Mouse (Mus musculus) urinary bladder, postnatal 14 days (tissue): Measurements from ENCODE around the gene Gm572.
A peak's percentile ranks its signal among the peaks of the same experiment; 100 is the strongest.

Experiments used
- DNase-seq: peaks from one replicate; pipeline ENCODE4 v3.0.0; 2021; ENCODE audit warnings: low spot score

Gene Gm572

DNA sequence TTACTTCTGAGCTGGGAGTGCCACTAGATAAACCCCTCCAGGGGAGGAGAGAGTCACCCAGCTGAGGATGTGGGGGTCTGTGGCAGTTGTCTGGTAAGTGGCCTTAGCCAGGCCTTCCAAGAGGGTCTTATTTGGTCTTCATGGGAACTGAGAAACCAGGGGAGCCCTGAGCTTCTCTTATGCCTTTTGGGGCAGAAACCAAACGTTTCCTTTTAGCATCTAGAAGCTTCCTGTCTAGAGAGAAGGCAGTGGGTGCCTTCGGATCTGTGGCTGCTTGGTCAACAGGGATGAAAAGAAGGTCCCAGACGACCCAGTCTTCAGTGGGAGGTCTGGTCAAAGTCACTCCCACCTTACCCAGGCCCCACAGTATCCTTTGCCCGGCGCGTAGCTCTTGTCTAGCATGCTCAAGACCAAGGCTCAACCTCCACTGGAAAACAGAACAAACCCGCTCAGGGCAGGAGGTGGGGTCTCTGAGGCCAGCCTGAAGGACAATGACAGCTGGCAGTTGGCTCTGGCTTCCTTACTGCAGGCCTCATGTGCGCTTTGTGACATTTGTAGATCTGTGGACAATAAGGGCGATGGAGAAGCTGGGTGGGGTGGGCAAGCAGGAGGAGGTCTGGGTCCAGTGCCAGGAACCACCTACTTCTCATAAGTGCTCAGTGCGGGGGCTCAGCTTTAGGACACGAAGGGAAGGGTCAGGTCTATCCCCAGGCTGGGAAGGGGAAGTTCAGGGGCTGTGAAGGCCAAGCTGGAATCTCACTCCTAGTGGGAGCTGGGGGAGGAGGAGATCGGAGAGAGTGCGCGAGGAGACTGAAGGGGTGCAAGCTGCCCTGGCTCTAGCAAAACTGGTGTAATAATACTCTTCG, at the start of gene Gm572:
Gene Gm572 (plus strand): TSS at position 27 of the 866 bp plus-strand sequence.
- no peak for DNase-seq

DNA sequence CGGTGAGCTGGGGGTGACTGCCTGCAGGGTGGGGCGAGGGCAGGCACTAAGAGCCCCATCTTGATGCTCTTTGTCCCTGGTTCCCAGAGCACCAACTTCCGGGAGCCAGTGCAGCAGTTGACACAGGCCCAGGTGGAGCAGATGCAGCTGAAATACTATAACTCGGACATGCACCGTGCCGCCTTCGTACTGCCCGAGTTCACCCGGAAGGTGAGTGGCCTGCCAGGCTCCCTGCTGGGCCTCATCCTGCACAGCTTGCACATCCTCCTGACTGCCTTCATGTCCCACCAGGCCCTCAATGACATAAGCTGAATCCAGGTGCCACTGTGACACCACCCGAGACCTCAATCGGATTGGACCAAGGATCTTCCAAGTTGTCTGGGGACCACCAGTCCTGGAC, 49.1 kb upstream of the Gm572 start:
- no peak for DNase-seq

DNA sequence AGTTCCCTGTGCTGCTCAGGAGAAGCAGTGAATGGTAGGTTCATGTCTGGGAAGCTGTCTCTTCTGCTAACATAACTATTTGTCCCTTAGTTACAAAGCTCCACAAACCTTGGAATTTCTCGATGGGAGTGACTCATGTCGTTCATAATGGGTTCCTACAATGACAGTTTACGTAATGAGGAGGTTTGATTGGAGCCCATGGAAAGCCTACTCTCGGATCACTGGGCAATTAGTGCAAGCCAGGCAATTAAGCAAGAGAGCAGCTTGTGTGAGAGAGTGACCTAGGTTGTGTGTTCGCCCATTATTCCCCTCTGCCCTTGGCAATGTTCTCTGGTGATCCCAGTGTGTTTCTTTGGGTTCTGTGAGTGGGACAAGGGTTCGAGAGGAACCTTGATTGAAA, 47.2 kb upstream of the Gm572 start:
- no peak for DNase-seq

DNA sequence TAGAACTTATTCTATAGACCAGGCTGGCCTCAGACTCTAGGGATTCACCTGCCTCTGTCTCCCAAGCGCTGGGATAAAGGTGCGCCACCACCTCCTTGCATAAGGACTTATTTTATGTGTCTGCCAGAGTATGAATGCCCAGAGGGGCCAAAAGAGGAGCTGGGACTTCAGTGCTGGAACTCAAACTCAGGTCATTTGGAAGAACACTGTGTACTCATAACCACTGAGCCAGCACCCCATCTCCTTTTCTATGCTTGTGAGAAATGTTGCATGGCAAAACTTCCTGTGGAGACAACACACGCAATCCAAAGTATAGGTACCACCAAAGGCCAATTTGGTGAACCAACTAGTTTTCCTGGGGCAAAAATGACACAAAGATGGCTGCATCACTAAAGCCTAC, 46.4 kb upstream of the Gm572 start:
- no peak for DNase-seq

DNA sequence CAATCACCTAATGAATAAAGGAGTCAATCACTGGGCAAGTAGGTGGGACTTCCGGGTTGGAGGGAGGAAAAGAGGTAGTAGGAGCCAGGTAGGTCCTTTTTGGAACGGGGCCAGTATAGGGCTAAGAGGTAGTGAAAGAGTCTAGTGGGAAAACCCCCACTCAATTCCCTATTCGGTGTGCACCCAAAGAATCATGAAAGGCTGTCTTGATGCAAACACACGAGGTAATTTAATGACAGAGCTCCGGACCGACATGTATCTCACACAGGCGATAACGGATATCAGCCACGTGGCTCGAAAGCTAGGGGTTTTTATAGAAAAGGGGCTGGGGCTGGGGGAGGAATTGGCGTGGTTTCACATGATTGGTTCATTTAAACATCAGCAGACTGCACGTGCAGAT, 44.3 kb upstream of the Gm572 start:
- DNase-seq = no peak

DNA sequence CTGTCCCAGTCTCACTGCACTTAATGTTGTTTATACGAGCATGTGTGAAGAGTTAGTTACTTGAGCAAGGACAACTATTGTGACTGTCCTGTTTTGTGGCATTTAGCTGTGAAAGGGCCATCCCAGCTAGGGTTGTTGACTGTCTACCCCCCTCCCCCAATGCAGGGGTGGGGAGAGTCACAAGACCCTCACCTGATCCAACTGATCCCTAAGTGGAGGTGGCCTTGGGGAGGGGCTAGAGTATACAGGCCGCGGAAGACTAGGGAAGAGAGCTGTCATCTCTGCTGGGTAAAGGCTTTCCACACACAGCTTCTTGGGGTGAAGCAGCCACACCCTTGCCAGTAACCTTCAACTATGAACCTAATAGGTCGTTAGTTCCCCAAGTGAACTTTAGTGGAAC, 42.8 kb upstream of the Gm572 start:
- no peak for DNase-seq

DNA sequence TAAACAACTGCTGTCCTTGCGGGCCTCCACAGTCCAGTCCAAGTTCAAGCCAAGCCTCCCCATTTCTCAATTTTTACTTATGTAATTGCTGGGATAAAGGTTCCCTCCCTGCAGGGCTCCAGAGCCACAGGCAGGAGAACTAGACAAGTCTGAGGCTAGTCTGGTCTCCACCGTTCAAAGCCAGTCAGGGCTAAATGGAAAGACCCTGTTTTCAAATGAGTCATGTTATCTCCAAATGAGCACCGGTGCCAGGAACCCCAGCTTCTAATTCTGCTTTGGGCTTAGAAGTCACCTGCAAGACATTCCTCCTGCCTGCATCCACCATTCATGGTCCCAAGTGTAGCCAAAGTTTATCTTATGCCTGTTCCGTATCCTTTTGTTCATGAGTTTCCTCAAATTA, 41.2 kb upstream of the Gm572 start:
- DNase-seq = no peak

DNA sequence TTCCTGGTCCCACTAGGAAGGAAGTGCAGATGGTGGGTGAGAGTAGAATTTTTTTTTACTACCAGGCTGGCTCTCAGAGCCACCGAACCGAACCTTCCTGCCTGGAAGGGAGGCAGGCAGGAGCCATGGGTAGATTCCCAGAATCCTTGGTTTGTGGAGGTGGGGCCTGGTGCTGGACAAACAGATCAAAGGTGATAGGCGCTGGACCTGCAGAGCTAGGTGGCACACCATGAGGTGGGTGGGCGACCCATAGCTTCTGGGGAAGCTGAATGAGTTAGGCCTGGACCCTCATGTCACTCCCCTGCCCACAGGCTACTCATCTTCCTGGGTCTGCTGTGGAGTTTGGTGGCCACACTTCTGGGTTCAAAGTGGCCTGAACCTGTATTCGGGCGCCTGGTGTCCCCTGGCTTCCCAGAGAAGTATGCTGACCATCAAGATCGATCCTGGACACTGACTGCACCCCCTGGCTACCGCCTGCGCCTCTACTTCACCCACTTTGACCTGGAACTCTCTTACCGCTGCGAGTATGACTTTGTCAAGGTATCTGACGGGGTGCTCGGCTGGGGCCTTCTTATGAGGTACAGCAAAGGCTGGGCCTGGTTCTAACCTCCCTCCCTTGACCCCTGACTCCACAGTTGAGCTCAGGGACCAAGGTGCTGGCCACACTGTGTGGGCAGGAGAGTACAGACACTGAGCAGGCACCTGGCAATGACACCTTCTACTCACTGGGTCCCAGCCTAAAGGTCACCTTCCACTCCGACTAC, 40.6 kb upstream of the Gm572 start, which contains the start of gene Masp2:
Gene Masp2 (plus strand): TSS at position 198 of the 764 bp plus-strand sequence.
- DNase-seq = no peak

DNA sequence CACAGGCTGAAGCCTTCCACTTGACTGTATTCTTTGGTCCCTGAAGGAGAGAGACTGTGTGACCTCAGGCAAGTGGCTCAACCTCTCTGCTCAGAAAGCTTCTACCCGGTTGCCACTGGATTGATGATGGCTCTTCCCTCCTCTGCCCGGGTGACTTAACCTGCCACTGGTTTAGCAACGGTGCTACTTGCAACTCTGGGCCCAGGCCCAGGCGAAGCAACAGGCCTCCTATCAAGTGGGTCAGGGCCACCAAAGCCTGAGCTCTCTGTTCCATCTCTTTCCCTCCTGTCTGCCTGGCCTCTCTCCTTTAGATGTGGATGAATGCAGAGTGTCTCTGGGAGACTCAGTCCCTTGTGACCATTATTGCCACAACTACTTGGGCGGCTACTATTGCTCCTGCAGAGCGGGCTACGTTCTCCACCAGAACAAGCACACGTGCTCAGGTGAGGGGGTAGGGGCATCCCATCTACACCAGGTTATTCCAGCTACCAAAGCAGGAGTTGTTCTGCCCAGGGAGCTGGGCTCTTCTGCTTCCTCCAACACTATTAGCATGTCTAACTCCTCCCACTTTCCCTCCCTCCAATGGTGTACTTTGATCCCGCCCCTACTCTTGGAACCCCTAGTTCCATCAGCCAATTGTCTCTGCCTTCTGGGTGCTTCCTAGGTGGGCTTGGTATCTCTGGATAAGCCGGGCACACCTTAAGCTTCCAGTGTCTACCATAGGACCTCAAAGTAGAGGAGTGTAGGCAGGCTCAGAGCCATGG, 39.6 kb upstream of the Gm572 start:
- no peak for DNase-seq

DNA sequence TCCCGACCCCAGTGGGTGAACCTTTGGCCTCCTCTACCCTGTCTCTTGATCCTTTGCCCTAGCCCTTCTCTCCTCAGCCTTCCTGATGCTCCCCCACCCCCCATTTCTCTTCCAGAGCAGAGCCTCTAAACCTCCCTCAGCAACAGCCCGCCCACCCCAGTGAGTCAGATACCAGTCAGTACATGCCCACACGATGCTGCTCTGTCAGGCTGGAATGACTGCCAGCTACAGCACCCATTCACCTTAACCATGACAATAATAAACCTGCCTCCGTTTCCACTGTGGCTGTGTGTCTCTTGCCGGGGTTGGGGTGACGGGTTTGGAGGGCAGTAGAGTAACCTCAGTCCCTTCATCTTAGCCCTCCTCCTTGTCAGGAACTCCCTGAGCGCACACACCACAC, 39.0 kb upstream of the Gm572 start:
- DNase-seq = peak; percentile 62

DNA sequence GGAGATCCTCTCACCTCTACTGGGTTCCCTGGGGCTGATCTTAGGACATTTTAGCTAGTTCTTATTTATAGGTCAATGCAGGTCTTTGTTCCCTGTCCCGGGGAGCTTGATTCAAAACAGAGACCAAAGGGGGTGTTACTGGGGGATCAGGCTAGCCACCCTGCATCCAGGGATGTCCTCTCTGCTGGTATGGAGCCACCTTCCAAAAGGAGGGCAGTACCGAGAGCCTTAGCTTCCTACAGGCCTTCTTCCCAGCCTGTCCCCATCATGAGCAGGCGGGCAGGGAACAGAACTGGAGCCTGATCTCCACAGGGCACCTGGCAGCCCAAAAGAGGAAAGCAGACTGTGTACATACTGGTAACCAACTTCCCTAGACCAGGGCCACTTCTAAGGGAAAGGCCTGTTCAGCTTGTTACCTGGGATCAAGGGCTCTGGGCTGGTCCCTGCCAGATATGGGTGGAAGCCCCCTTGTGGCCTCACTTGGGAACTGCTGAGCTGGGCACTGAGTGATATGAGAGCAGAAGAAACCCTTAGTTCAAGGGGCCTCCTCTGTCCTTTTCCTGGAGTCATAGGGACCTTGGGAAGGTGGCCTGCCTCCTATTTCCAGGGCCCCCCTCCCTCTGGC, 38.5 kb upstream of the Gm572 start:
- peak; percentile 78 for DNase-seq

DNA sequence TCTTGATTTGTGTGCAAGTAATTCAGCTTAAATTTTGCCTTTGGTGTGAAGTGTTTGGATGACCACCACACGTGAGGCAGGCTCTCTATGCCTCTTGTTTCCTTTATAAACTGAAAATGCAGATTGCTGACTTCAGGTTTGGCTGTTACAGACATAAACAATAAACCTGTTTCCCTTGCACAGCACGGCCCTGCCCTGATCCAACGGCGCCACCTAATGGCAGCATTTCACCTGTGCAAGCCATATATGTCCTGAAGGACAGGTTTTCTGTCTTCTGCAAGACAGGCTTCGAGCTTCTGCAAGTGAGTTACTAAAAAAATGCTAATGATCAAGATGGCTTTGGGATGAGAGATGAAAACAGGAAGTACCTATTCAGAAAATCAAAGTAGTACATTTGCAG, 35.4 kb upstream of the Gm572 start:
- DNase-seq = peak; percentile 90

DNA sequence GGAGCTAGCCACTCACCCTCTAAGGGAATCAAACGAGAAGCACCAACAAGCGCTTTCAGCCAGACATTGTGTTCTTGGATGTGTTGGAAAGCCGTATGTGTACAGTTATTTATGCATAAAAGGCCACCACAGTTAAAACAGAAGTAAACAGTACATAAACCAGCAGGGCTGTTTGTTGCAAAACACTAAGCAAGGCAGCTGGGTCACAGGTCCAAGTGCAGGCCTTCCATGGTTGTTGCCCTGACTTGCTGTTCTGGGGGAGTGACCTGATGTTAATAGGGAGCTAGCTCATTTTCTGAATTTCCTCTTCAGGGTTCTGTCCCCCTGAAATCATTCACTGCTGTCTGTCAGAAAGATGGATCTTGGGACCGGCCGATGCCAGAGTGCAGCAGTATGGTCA, 33.3 kb upstream of the Gm572 start:
- DNase-seq = no peak

DNA sequence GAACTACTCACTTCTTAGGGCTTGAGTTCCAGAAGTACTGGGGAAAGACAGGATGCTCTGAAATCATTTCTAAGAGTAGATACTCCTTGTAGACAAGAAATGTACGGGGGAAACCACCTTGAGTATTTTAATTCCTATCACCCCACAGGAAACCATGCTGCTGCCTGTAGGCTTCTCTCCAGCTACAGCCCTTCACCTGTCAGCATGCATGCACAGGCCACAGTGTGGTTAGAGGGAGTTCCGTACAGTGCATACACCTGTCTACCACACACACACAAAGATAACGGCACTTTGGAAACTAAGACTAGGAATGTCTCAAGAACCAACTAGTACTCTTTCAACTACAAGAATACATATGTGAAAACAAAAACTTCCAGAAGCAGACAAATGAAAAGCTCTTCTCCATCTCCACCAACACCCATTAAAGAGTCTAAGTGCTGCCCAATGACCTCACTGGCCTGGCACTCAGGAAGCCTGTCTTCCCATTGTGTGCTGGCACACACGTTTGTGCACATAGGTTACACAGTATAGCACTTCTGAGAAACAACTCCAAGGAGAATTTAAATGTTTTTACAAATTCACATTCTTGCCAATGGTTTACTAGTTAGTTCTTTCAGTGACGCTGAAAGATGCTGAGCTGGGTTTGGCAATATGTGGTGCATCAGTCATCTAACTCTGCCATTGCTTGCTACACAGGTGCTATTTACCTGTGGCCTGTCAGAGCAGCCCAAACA, 32.3 kb upstream of the Gm572 start:
- no peak for DNase-seq

DNA sequence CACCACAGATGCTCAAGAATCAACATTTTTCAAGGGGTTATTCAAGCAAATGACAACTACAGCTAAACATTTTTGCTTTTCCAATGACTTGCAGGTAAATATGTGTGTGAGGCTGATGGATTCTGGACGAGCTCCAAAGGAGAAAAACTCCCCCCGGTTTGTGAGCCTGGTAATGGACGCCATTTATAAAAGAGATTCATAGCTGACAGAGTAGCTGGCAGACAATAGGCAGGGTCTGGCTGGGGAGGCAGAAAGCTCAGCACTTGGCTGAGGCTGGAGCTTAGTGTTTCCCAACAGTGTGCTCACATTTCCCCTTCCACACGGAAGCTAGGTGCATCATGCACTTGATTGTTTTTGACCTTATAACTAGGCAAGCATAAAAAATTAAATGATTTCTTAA, 30.6 kb upstream of the Gm572 start:
- no peak for DNase-seq

DNA sequence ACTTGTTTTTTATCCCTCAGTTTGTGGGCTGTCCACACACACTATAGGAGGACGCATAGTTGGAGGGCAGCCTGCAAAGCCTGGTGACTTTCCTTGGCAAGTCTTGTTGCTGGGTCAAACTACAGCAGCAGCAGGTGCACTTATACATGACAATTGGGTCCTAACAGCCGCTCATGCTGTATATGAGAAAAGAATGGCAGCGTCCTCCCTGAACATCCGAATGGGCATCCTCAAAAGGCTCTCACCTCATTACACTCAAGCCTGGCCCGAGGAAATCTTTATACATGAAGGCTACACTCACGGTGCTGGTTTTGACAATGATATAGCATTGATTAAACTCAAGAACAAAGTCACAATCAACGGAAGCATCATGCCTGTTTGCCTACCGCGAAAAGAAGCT, 29.4 kb upstream of the Gm572 start:
- no peak for DNase-seq

DNA sequence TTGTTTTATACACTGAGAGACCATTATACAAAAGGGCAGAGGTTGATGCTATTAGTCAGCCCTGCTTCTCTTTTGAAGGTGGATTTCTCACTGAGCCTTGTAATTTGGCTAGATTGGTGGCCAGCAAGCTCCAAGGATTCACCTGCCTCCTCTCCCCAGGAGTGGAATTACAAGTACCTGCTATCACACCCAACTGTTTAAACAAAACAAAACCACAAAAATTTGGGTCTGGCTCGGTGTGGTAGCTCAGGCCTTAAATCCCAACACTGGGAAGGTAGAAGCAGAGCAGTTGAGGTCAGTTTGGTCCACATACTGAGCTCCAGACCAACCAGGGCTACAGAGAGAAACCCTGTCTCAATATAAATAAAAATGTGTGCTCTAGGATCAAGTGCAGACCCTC, 23.3 kb upstream of the Gm572 start:
- no peak for DNase-seq

DNA sequence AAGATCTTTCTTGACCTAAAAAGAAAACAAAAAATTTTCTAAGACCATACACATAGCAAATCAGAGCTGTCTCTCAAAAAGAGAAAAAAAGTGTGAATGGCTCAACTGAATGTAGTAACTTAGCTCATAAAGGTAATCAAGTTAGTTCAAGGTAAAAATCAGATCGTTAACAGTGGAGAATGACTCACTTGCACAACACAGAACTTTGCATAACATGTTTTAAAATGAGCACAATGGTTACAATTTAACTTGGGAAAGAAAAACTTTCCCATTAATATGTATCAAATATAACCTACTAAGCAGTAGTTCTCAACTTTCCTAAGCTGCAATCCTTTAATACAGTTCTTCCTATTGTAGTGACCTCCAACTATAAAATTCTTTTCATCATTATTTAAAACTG, 22.4 kb upstream of the Gm572 start:
- DNase-seq = no peak

DNA sequence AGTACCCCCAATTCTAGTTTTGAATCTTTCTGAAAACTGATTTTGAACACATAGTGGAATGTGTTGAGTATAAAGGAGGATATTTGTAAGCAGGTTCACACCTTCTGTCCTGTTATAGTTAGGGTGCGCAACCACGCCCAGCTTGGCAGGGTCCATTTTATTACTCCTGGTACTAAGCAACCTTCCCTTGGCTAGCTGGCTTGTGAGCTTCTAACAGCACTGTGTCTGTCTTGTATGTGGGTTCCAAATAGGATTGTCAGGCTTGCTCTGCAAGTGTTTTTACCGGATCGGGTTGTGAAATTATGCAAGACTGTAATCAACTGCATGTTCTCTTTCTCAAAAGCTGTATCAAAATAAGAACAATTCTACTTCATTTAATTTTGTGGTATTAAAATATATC, 20.6 kb upstream of the Gm572 start:
- DNase-seq = no peak

DNA sequence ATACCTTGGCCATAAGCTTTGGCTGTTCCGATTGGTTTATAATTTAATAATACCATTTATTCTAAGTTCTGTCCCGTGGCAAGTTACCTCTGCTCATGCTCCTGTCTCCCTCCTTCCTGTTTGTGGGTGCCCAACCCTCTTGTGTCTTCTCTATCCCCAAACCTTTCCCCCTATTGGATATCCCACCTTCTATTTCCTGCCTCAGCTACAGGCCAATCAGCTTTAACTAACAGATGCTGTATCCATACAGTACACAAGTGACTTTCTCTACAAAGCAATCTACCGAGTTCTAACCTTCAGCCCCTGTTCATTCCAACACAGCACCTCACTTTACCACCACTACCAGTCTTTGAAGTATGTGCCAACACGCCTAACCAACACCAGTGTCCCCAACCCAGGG, 19.5 kb upstream of the Gm572 start:
- DNase-seq = no peak

DNA sequence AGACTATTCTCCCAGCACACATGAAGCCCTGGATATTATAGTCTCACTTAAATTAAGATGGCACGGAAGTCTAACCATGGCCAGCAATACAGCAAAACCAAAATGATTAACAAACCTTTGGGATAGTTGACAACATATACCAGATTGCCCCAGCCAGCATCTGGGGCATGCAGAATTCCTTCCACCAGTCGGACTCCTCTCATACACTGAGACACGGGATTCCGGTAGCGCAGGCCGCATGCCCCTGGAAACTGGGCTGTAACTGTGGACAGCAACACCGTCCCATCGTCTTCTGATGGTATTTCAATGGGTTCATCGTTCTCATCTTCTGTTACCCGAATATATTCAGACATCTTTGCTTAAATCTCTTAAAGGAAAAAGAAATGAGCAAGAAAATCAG, 18.1 kb upstream of the Gm572 start:
- no peak for DNase-seq
